Mouse (Mus musculus): Measurements from ENCODE around the gene Ppp1r13l. TPM values are rescaled to one million over a fixed set of nuclear protein-coding genes. Genes with fewer than 3 reads are reported as not detected.

Gene Ppp1r13l
- total RNA-seq, 2 experiments from 2014 or later = 39.0 to 47.2 TPM

- peak; percentile 74 for DNase-seq
Measured at GRCm38 (mm10) chr7:19368380-19368779, 8.8 kb downstream of the Ppp1r13l start.

- peak; percentile 71 for DNase-seq
Measured at GRCm38 (mm10) chr7:19369823-19370425, 10.4 kb downstream of the Ppp1r13l start.

GRCm38 (mm10) chr7:19373367-19373766, 13.8 kb downstream of the Ppp1r13l start:
- no peak for DNase-seq

GRCm38 (mm10) chr7:19375368-19375767, 15.8 kb downstream of the Ppp1r13l start:
- no peak for DNase-seq

- DNase-seq = no peak
Measured at GRCm38 (mm10) chr7:19376019-19376418, 16.5 kb downstream of the Ppp1r13l start.

- DNase-seq = peak; percentile 56
Measured at GRCm38 (mm10) chr7:19378049-19378448, 18.5 kb downstream of the Ppp1r13l start.

- DNase-seq = peak; percentile 100
Measured at GRCm38 (mm10) chr7:19381377-19382165, 22.0 kb downstream of the Ppp1r13l start, which contains the start of gene Ercc2. Gene Ercc2, plus strand, starts transcription at chr7:19382010.

- peak; percentile 45 for DNase-seq
Measured at GRCm38 (mm10) chr7:19382166-19382541, 22.6 kb downstream of the Ppp1r13l start.

GRCm38 (mm10) chr7:19383708-19384107, 24.2 kb downstream of the Ppp1r13l start:
- no peak for DNase-seq

GRCm38 (mm10) chr7:19388699-19389413, 29.3 kb downstream of the Ppp1r13l start:
- no peak for DNase-seq

GRCm38 (mm10) chr7:19394484-19394883, 34.9 kb downstream of the Ppp1r13l start:
- DNase-seq = no peak

- peak; percentile 53 for DNase-seq
Measured at GRCm38 (mm10) chr7:19399496-19400280, 40.1 kb downstream of the Ppp1r13l start.

- no peak for DNase-seq
Measured at GRCm38 (mm10) chr7:19400946-19401345, 41.4 kb downstream of the Ppp1r13l start.

GRCm38 (mm10) chr7:19402535-19403112, 43.1 kb downstream of the Ppp1r13l start:
- no peak for DNase-seq

GRCm38 (mm10) chr7:19403731-19404296, 44.3 kb downstream of the Ppp1r13l start, which contains the start of gene Klc3:
Gene Klc3, minus strand, starts transcription at chr7:19404104.
- no peak for DNase-seq

GRCm38 (mm10) chr7:19404476-19404875, 44.9 kb downstream of the Ppp1r13l start, which contains the start of gene Ckm:
Gene Ckm, plus strand, starts transcription at chr7:19404776.
- DNase-seq = no peak

- peak; percentile 90 for DNase-seq
Measured at GRCm38 (mm10) chr7:19405417-19405816, 45.9 kb downstream of the Ppp1r13l start.

GRCm38 (mm10) chr7:19409753-19410152, 50.2 kb downstream of the Ppp1r13l start:
- DNase-seq = peak; percentile 63

- peak; percentile 92 for DNase-seq
Measured at GRCm38 (mm10) chr7:19410766-19411344, 51.3 kb downstream of the Ppp1r13l start.

- DNase-seq = peak; percentile 43
Measured at GRCm38 (mm10) chr7:19411783-19412182, 52.2 kb downstream of the Ppp1r13l start.

- DNase-seq = no peak
Measured at GRCm38 (mm10) chr7:19413525-19413924, 54.0 kb downstream of the Ppp1r13l start.
